Mouse (Mus musculus) hindbrain, embryonic 16.5 days (tissue): Measurements from ENCODE around the gene Mpped2. TPM values are rescaled to one million over a fixed set of nuclear protein-coding genes. Genes with fewer than 3 reads are reported as not detected.

Source experiments
- ATAC-seq: fragments of 200-750 bp; cut with Nextera tagmentation; 2 replicates; pipeline ENCODE4 v1.8.0; 2017; ENCODE audit warnings: moderate TSS enrichment, moderate library complexity
- H3K27ac ChIP-seq: fragments of 300-500 bp; sonication (generic); 2 replicates; pipeline ENCODE4 v1.5.1; 2014; ENCODE audit warnings: low read depth, mild to moderate bottlenecking, control low read depth, low read length, moderate library complexity
- H3K27me3 ChIP-seq: fragments of 300-500 bp; sonication (generic); replicated peaks from 2 replicates; pipeline ENCODE4 v1.6.1; 2014; ENCODE audit warnings: low read length; ENCODE audit not compliant: control insufficient read depth, insufficient read depth
- H3K36me3 ChIP-seq: fragments of 300-500 bp; sonication (generic); 2 replicates; pipeline ENCODE4 v1.6.1; 2014; ENCODE audit warnings: mild to moderate bottlenecking, low read length, moderate library complexity, mixed read lengths; ENCODE audit not compliant: control insufficient read depth, insufficient read depth
- H3K4me1 ChIP-seq: fragments of 300-500 bp; sonication (generic); 2 replicates; pipeline ENCODE4 v1.6.1; 2014; ENCODE audit warnings: low read depth, low read length; ENCODE audit not compliant: control insufficient read depth, insufficient read depth
- H3K4me2 ChIP-seq: fragments of 300-500 bp; sonication (generic); 2 replicates; pipeline ENCODE4 v1.6.1; 2014; ENCODE audit warnings: mild to moderate bottlenecking, low read length, control low read depth, moderate library complexity
- H3K4me3 ChIP-seq: fragments of 300-500 bp; sonication (generic); 2 replicates; pipeline ENCODE4 v1.5.1; 2014; ENCODE audit warnings: mild to moderate bottlenecking, low read length, control low read depth, moderate library complexity
- H3K9ac ChIP-seq: fragments of 300-500 bp; sonication (generic); 2 replicates; pipeline ENCODE4 v1.6.1; 2014; ENCODE audit warnings: low read depth, mild to moderate bottlenecking, control low read depth, low read length, moderate library complexity
- H3K9me3 ChIP-seq: fragments of 300-500 bp; sonication (generic); 2 replicates; pipeline ENCODE4 v1.6.1; 2014; ENCODE audit warnings: mild to moderate bottlenecking, low read length, moderate library complexity; ENCODE audit not compliant: control insufficient read depth
- WGBS: fragments of 180-500 bp; shearing (Covaris S2); extraction: QIAGEN DNeasy Blood & Tissue Kit; methylation state at CpG from one replicate; pipeline ENCODE4 v1.1.7; 2014; 5-methylcytosine and 5-hydroxymethylcytosine counted together
- polyA plus RNA-seq: library from polyadenylated mRNA; unstranded; fragments of >200 nt; fragmentation: Nextera tagmentation; extraction: Ambion mirVana; gene quantifications from 2 replicates; pipeline ENCODE4 v1.2.1, GENCODE M21; 2015

Mpped2 gene
- polyA plus RNA-seq, 1 experiment from 2014 or later = 112 TPM

GRCm38 (mm10) chr2:106828573-106829310 lies 135.7 kb downstream of the Mpped2 start:
- WGBS = 50% methylated on average over 12 of the region's 12 CpGs
- Histone ChIP-seq H3K4me1 (peaks cover 14% of the 10 kb centered on the region), H3K4me2 (no peak overlapping the region; the same call in 1 of the 2 replicates), H3K9me3 (no peaks in the 10 kb centered on the region), H3K36me3 (no peaks in the 10 kb centered on the region), H3K4me3 (no peak overlapping the region), H3K9ac (no peak overlapping the region), H3K27ac (peak overlapping the region; percentile 34), H3K27me3 (no peaks in the 10 kb centered on the region)
- ATAC-seq = peak; percentile 41

GRCm38 (mm10) chr2:106829420-106829819 lies 136.4 kb downstream of the Mpped2 start:
- Histone ChIP-seq H3K9ac (no peak overlapping the region), H3K4me2 (no peak overlapping the region), H3K36me3 (no peaks in the 10 kb centered on the region), H3K27me3 (no peaks in the 10 kb centered on the region), H3K9me3 (no peaks in the 10 kb centered on the region), H3K4me3 (no peak overlapping the region), H3K27ac (no peak overlapping the region; the same call in 1 of the 2 replicates), H3K4me1 (peaks cover 14% of the 10 kb centered on the region)
- 55% methylated on average over 4 of the region's 4 CpGs for WGBS
- peak; percentile 69 for ATAC-seq

- Histone ChIP-seq H3K27ac (no peak overlapping the region), H3K4me3 (no peak overlapping the region), H3K9me3 (no peaks in the 10 kb centered on the region), H3K36me3 (no peaks in the 10 kb centered on the region), H3K27me3 (no peaks in the 10 kb centered on the region), H3K4me2 (no peak overlapping the region), H3K9ac (no peak overlapping the region), H3K4me1 (peaks cover 14% of the 10 kb centered on the region)
- no peak for ATAC-seq
- WGBS = 59% methylated on average over 2 of the region's 2 CpGs
These were observed 139.5 kb downstream of the Mpped2 start for GRCm38 (mm10) chr2:106832577-106832976.

- Histone ChIP-seq H3K9me3 (no peaks in the 10 kb centered on the region), H3K4me1 (peaks cover 14% of the 10 kb centered on the region), H3K4me2 (no peak overlapping the region), H3K4me3 (no peak overlapping the region), H3K36me3 (no peaks in the 10 kb centered on the region), H3K9ac (no peak overlapping the region), H3K27ac (no peak overlapping the region), H3K27me3 (no peaks in the 10 kb centered on the region)
- no peak for ATAC-seq
- 86% methylated on average over 5 of the region's 5 CpGs for WGBS
These were observed 140.1 kb downstream of the Mpped2 start for GRCm38 (mm10) chr2:106833212-106833611.

GRCm38 (mm10) chr2:106835321-106835720 lies 142.3 kb downstream of the Mpped2 start:
- Histone ChIP-seq H3K4me3 (no peak overlapping the region), H3K36me3 (no peaks in the 10 kb centered on the region), H3K9ac (no peak overlapping the region), H3K27me3 (no peaks in the 10 kb centered on the region), H3K27ac (no peak overlapping the region), H3K4me2 (no peak overlapping the region), H3K4me1 (no peaks in the 10 kb centered on the region), H3K9me3 (no peaks in the 10 kb centered on the region)
- 47% methylated on average over 8 of the region's 8 CpGs for WGBS
- ATAC-seq = no peak

GRCm38 (mm10) chr2:106837241-106837640 lies 144.2 kb downstream of the Mpped2 start:
- Histone ChIP-seq H3K36me3 (no peaks in the 10 kb centered on the region), H3K4me1 (no peaks in the 10 kb centered on the region), H3K27ac (no peak overlapping the region), H3K4me3 (no peak overlapping the region), H3K27me3 (no peaks in the 10 kb centered on the region), H3K9me3 (no peaks in the 10 kb centered on the region), H3K9ac (no peak overlapping the region), H3K4me2 (no peak overlapping the region)
- no peak for ATAC-seq
- 82% methylated on average over 4 of the region's 4 CpGs for WGBS

- H3K4me2 ChIP-seq = no peak overlapping the region
- H3K36me3 ChIP-seq = no peaks in the 10 kb centered on the region
- WGBS = 72% methylated on average over 9 of the region's 9 CpGs
- no peaks in the 10 kb centered on the region for H3K27me3 ChIP-seq
- no peak overlapping the region for H3K9ac ChIP-seq
- ATAC-seq = no peak
- no peaks in the 10 kb centered on the region for H3K9me3 ChIP-seq
- no peak overlapping the region for H3K27ac ChIP-seq
- no peak overlapping the region for H3K4me3 ChIP-seq
- H3K4me1 ChIP-seq = no peaks in the 10 kb centered on the region
These were observed 151.1 kb downstream of the Mpped2 start for GRCm38 (mm10) chr2:106844147-106844546.

- H3K27ac ChIP-seq = no peak overlapping the region
- no peaks in the 10 kb centered on the region for H3K36me3 ChIP-seq
These were observed 152.0 kb downstream of the Mpped2 start for GRCm38 (mm10) chr2:106844766-106845678.

GRCm38 (mm10) chr2:106846511-106846910 lies 153.4 kb downstream of the Mpped2 start:
- no peak for ATAC-seq
- Histone ChIP-seq H3K9ac (no peak overlapping the region), H3K4me3 (no peak overlapping the region), H3K9me3 (no peaks in the 10 kb centered on the region), H3K4me2 (no peak overlapping the region), H3K27ac (no peak overlapping the region), H3K4me1 (no peaks in the 10 kb centered on the region), H3K27me3 (no peaks in the 10 kb centered on the region), H3K36me3 (no peaks in the 10 kb centered on the region)
- 49% methylated on average over 4 of the region's 4 CpGs for WGBS

More at GRCm38 (mm10) chr2:106844766-106845678, 152.0 kb downstream of the Mpped2 start:
- no peak overlapping the region for H3K9ac ChIP-seq
- no peaks in the 10 kb centered on the region for H3K4me1 ChIP-seq
- no peaks in the 10 kb centered on the region for H3K9me3 ChIP-seq
- H3K4me3 ChIP-seq = no peak overlapping the region
- no peak overlapping the region for H3K4me2 ChIP-seq
- ATAC-seq = no peak
- WGBS = 71% methylated on average over 10 of the region's 10 CpGs
- no peaks in the 10 kb centered on the region for H3K27me3 ChIP-seq
